Mouse (Mus musculus) brown adipose tissue, adult 24 weeks (tissue): ENCODE measurements around the gene Paxx. TPM values are rescaled to one million over a fixed set of nuclear protein-coding genes. Genes with fewer than 3 reads are reported as not detected.
"Not testable (repeated sequence)": the region's sequence is repeated elsewhere in the genome, so short reads cannot be mapped to it uniquely, and the experiment has no call there.

Experiments
- H3K27ac ChIP-seq: fragments of 200-500 bp; replicated peaks from 2 replicates; pipeline ENCODE4 v1.5.1; 2012; ENCODE audit warnings: low read depth, mild to moderate bottlenecking, low read length
- H3K4me1 ChIP-seq: fragments of 200-500 bp; 2 replicates; pipeline ENCODE4 v1.6.1; 2012; ENCODE audit warnings: low read length, mixed read lengths; ENCODE audit not compliant: control insufficient read depth, insufficient read depth, insufficient read length
- H3K4me3 ChIP-seq: fragments of 200-500 bp; 2 replicates; pipeline ENCODE4 v1.5.1; 2012; ENCODE audit warnings: low read depth, mild to moderate bottlenecking, low read length, moderate library complexity; ENCODE audit not compliant: insufficient read depth
- polyA plus RNA-seq: library from polyadenylated mRNA; stranded (reverse); fragments of >200 nt; gene quantifications from 2 replicates; pipeline ENCODE4 v1.2.4, GENCODE M21; 2012; ENCODE audit not compliant: missing spikeins, insufficient read depth, insufficient read length

Gene Paxx
- polyA plus RNA-seq, 1 experiment: 218 TPM

DNA sequence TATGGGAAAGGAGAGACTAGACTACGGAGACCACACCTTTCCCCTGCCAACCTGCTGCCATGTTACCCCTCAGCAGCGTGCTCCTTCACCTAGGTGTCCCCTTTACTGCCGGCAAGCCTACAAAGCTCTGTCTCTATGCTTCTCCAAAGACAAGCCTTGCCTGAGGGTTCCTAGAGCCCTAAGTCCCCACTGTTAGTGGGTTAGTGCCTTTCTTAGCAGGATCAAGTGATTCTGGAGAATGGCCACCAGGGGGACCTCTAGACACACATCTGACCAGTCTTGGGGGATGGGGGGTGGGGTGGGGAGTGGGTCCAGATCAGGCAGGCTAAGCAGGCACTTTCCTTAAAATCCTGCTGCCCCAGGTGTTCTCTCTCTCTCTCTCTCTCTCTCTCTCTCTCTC is 39.0 kb downstream of the Paxx start:
- H3K4me3 ChIP-seq: no peak overlapping the region
- no peak overlapping the region for H3K27ac ChIP-seq
- peaks cover 2% of the 10 kb centered on the region for H3K4me1 ChIP-seq

- H3K4me1 ChIP-seq: peaks cover 5% of the 10 kb centered on the region
- no peak overlapping the region for H3K4me3 ChIP-seq
- H3K27ac ChIP-seq: 0 out of 2 replicates have a peak overlapping the region, but pooled peaks have one; percentile 32
Measured at GRCm38 (mm10) chr2:25417426-25417825, 43.5 kb downstream of the Paxx start.

GRCm38 (mm10) chr2:25413436-25413835 is 47.5 kb downstream of the Paxx start:
- H3K27ac ChIP-seq, H3K4me1 ChIP-seq, H3K4me3 ChIP-seq: not testable (repeated sequence)

DNA sequence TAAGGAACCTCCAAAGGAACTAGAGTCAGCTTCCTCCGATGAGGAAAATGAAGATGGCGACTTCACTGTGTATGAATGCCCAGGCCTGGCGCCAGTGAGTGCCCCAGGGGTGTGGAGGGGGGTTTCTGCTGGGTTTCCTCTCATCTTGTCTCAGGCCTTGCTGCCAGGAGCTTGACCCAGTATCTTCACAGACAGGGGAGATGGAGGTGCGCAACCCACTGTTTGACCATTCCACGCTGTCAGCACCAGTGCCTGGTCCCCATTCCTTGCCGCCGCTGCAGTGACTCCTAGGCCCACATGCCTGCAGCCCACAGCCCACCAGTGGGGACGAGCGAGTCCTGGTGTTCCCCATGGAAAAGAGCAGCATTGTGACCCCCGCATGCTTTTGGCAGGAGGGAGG is 52.0 kb downstream of the Paxx start:
- Histone ChIP-seq H3K4me3 (no peak overlapping the region), H3K27ac (no peak overlapping the region), H3K4me1 (no peaks in the 10 kb centered on the region)

Other genes with a start within 250 kb of the Paxx start
- gene Nelfb, start 249.6 kb downstream of the Paxx start, polyA plus RNA-seq: 15.4 and 19.0 TPM in 2 replicates
- gene Stpg3, start 246.5 kb downstream of the Paxx start, polyA plus RNA-seq: not detected in 2 replicates
- not detected in 2 replicates for gene Fam166a, start 242.3 kb downstream of the Paxx start, polyA plus RNA-seq
- 193 and 284 TPM in 2 replicates for gene Tubb4b, start 236.4 kb downstream of the Paxx start, polyA plus RNA-seq
- gene Slc34a3, start 226.7 kb downstream of the Paxx start, polyA plus RNA-seq: not detected in 2 replicates
- not detected in 2 replicates for gene Rnf224, start 224.3 kb downstream of the Paxx start, polyA plus RNA-seq
- not detected in 2 replicates for gene Rnf208, start 218.8 kb downstream of the Paxx start, polyA plus RNA-seq
- not detected in 2 replicates for gene Cysrt1, start 218.6 kb downstream of the Paxx start, polyA plus RNA-seq
- 2.3 and 5.4 TPM in 2 replicates for gene AL732309.1, start 214.2 kb downstream of the Paxx start, polyA plus RNA-seq
- gene Tmem203, start 205.7 kb downstream of the Paxx start, polyA plus RNA-seq: 13.5 and 18.9 TPM in 2 replicates
- gene Tprn, start 198.5 kb downstream of the Paxx start, polyA plus RNA-seq: 1.7 and 3.7 TPM in 2 replicates
- gene Ssna1, start 188.7 kb downstream of the Paxx start, polyA plus RNA-seq: 41.7 and 44.0 TPM in 2 replicates
- 18.6 and 23.7 TPM in 2 replicates for gene Anapc2, start 188.6 kb downstream of the Paxx start, polyA plus RNA-seq
- gene Tmem210, start 172.9 kb downstream of the Paxx start, polyA plus RNA-seq: not detected in 2 replicates
- not detected in 2 replicates for gene Lrrc26, start 171.2 kb downstream of the Paxx start, polyA plus RNA-seq
- not detected in 2 replicates for gene Grin1, start 141.9 kb downstream of the Paxx start, polyA plus RNA-seq
- gene Man1b1, start 128.8 kb downstream of the Paxx start, polyA plus RNA-seq: 11.3 and 16.0 TPM in 2 replicates
- 11.1 and 15.0 TPM in 2 replicates for gene Dpp7, start 104.7 kb downstream of the Paxx start, polyA plus RNA-seq
- gene Uap1l1, start 95.4 kb downstream of the Paxx start, polyA plus RNA-seq: 6.1 and 9.1 TPM in 2 replicates
- not detected in 2 replicates for gene Sapcd2, start 88.8 kb downstream of the Paxx start, polyA plus RNA-seq
- 11.3 and 18.4 TPM in 2 replicates for gene Entpd2, start 65.2 kb downstream of the Paxx start, polyA plus RNA-seq
- 32.5 and 41.5 TPM in 2 replicates for gene Npdc1, start 61.7 kb downstream of the Paxx start, polyA plus RNA-seq
- not detected in 2 replicates for gene Fut7, start 37.8 kb downstream of the Paxx start, polyA plus RNA-seq
- 30.0 and 52.4 TPM in 2 replicates for gene Abca2, start 32.4 kb downstream of the Paxx start, polyA plus RNA-seq
- not detected in 2 replicates for gene Clic3, start 4.3 kb downstream of the Paxx start, polyA plus RNA-seq
- gene Ptgds, start 9.0 kb upstream of the Paxx start, polyA plus RNA-seq: 15.2 and 46.8 TPM in 2 replicates
- not detected in 2 replicates for gene Lcn12, start 32.8 kb upstream of the Paxx start, polyA plus RNA-seq
- 41.1 and 47.3 TPM in 2 replicates for gene Fbxw5, start 39.7 kb upstream of the Paxx start, polyA plus RNA-seq
- gene C8g, start 40.6 kb upstream of the Paxx start, polyA plus RNA-seq: 6.6 and 9.2 TPM in 2 replicates
- 7.0 and 12.9 TPM in 2 replicates for gene Traf2, start 85.8 kb upstream of the Paxx start, polyA plus RNA-seq
- gene Edf1, start 96.8 kb upstream of the Paxx start, polyA plus RNA-seq: 398 and 454 TPM in 2 replicates
- gene Mamdc4, start 113.8 kb upstream of the Paxx start, polyA plus RNA-seq: 0.36 and 0.54 TPM in 2 replicates
- 70.7 and 86.8 TPM in 2 replicates for gene Phpt1, start 114.1 kb upstream of the Paxx start, polyA plus RNA-seq
- gene Ajm1, start 120.7 kb upstream of the Paxx start, polyA plus RNA-seq: 0.44 TPM in 1 of 2 replicates, not detected in the other
- gene Rabl6, start 147.4 kb upstream of the Paxx start, polyA plus RNA-seq: 29.2 and 42.8 TPM in 2 replicates
- not detected in 2 replicates for gene Ccdc183, start 156.6 kb upstream of the Paxx start, polyA plus RNA-seq
- 30.9 and 34.5 TPM in 2 replicates for gene Tmem141, start 160.9 kb upstream of the Paxx start, polyA plus RNA-seq
- gene Fcna, start 166.9 kb upstream of the Paxx start, polyA plus RNA-seq: 6.3 and 7.8 TPM in 2 replicates
- not detected in 2 replicates for gene Lcn8, start 192.0 kb upstream of the Paxx start, polyA plus RNA-seq
- gene Lcn5, start 196.9 kb upstream of the Paxx start, polyA plus RNA-seq: not detected in 2 replicates
- gene Lcn6, start 215.7 kb upstream of the Paxx start, polyA plus RNA-seq: not detected in 2 replicates
- gene Lcn10, start 221.6 kb upstream of the Paxx start, polyA plus RNA-seq: not detected in 2 replicates
- not detected in 2 replicates for gene Obp2a, start 238.9 kb upstream of the Paxx start, polyA plus RNA-seq
- 20.2 and 26.5 TPM in 2 replicates for gene Bmyc, start 245.6 kb upstream of the Paxx start, polyA plus RNA-seq